Mouse (Mus musculus): ENCODE results near the gene Sync. TPM values are rescaled to one million over a fixed set of nuclear protein-coding genes. Genes with fewer than 3 reads are reported as not detected.

Gene Sync
- total and polyA plus RNA-seq, 2 experiments from 2014 or later, result 1.1 to 2.6 TPM

DNA sequence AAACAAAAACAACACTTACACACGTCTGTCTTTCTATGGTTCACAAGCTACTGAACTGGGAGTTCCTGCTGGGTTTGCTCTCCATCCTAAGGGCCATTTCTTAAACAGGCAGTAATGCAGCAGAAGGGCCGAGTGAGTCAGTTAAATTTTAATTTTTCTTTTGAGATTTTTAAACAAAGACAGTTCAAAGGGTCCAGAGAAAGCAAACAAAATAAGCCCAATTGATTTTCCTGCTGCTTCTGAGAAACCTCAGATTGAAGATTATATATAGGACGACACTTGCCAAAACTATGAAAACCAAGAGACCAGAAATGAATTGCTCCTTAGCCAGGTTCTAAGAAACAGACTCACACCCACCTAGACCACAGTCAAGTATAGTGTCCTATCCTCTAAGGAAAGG lies 26.5 kb downstream of the Sync start:
- H3K27ac ChIP-seq (ENCODE audit: low read depth, low read length), result no peak overlapping the region
- H3K27me3 ChIP-seq (ENCODE audit: insufficient read depth, low read length), result no peaks in the 10 kb centered on the region
- 83% methylated on average over 3 of the region's 3 CpGs for WGBS
- no peak overlapping the region for H3K4me2 ChIP-seq (ENCODE audit: low read depth, low read length, poor library complexity, severe bottlenecking)
- no peaks in the 10 kb centered on the region for H3K4me1 ChIP-seq (ENCODE audit: insufficient read depth, low read length)
- DNase-seq (ENCODE audit: low spot score), result no peak
- no peak for TF ChIP-seq CTCF (IDR thresholded peaks at IDR 0.05)
- no peak overlapping the region for H3K4me3 ChIP-seq (ENCODE audit: low read depth, low read length)
- H3K9ac ChIP-seq (replicated peaks; ENCODE audit: low read length, poor library complexity, severe bottlenecking), result no peak overlapping the region
- no peaks in the 10 kb centered on the region for H3K9me3 ChIP-seq (ENCODE audit: low read length)
- H3K36me3 ChIP-seq (ENCODE audit: insufficient read depth, low read length), result peaks cover 61% of the 10 kb centered on the region
- ATAC-seq (ENCODE audit: low FRiP score), result no peak

DNA sequence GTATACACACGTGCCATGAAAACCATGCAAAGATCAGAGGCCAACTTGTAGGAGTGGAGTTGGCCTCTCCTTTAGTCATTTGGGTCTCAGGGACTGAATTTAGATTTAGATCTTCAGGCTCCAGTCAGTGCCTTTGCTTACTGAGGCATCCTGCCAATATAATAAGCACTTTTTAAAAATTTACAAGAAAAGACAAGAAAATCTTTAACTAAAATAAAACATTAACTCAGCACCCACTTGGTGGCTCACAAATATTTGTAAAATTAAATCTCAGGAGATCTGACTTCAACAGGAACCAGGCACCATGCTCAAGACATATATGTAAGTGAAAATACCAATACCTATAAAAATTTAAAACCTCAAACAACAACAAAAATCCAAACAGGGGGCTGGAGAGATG lies 33.5 kb downstream of the Sync start:
- Histone ChIP-seq H3K27ac (ENCODE audit: low read depth, low read length) (no peak overlapping the region), H3K4me2 (ENCODE audit: low read depth, low read length, poor library complexity, severe bottlenecking) (no peak overlapping the region), H3K36me3 (ENCODE audit: insufficient read depth, low read length) (peaks cover 26% of the 10 kb centered on the region; the same call in 1 of the 2 replicates), H3K9me3 (ENCODE audit: low read length) (no peaks in the 10 kb centered on the region), H3K27me3 (ENCODE audit: insufficient read depth, low read length) (no peaks in the 10 kb centered on the region), H3K4me1 (ENCODE audit: insufficient read depth, low read length) (no peaks in the 10 kb centered on the region), H3K4me3 (ENCODE audit: low read depth, low read length) (no peak overlapping the region), H3K9ac (replicated peaks; ENCODE audit: low read length, poor library complexity, severe bottlenecking) (no peak overlapping the region)
- 92% methylated on average over 1 of the region's 1 CpGs for WGBS
- DNase-seq (ENCODE audit: low spot score) (no peak), ATAC-seq (ENCODE audit: low FRiP score) (no peak)
- no peak for TF ChIP-seq CTCF (IDR thresholded peaks at IDR 0.05)

DNA sequence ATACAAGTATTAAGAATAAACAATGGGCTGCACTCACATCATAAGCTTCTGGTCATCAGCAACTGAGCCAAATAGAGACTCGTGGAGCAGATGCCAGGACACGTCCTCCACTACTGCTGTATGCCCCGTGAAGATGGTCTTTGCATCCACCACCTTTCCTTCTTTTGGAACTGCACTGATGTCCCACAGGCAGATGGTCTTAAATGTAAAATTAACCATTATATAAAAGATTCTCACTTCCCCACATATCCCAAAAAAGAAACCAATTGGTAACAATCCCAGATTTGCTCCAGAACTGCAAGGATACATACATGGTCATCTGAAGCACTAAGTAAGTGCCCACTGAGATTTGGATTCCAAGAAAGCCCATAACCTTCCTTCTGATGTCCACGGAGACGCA lies 34.6 kb downstream of the Sync start:
- H3K4me3 ChIP-seq (ENCODE audit: low read depth, low read length), result no peak overlapping the region
- no peaks in the 10 kb centered on the region for H3K27me3 ChIP-seq (ENCODE audit: insufficient read depth, low read length)
- TF ChIP-seq CTCF (IDR thresholded peaks at IDR 0.05), result no peak
- H3K4me2 ChIP-seq (ENCODE audit: low read depth, low read length, poor library complexity, severe bottlenecking), result no peak overlapping the region
- H3K4me1 ChIP-seq (ENCODE audit: insufficient read depth, low read length), result no peaks in the 10 kb centered on the region
- WGBS, result 94% methylated on average over 5 of the region's 5 CpGs
- H3K27ac ChIP-seq (ENCODE audit: low read depth, low read length), result no peak overlapping the region
- ATAC-seq (ENCODE audit: low FRiP score), result no peak
- no peak for DNase-seq (ENCODE audit: low spot score)
- H3K9ac ChIP-seq (replicated peaks; ENCODE audit: low read length, poor library complexity, severe bottlenecking), result no peak overlapping the region
- H3K9me3 ChIP-seq (ENCODE audit: low read length), result no peaks in the 10 kb centered on the region
- H3K36me3 ChIP-seq (ENCODE audit: insufficient read depth, low read length), result peaks cover 22% of the 10 kb centered on the region; the same call in 1 of the 2 replicates

DNA sequence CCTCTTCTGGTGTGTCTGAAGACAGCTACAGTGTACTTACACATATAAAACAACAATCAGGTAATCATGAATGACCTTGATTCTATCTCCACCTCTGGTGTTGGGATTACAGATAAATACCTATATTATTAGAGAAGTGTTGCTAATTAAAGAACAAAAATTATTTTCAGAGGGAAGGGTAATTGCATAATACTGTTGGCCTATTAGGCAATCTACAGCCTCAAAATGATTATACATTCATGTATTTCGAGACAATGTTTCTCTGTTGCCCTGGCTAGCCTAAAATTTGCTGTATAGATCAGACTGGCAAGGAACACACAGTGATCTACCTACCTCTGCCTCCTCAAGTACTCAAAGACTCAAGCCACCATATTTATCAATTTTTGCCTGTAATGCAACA lies 36.1 kb downstream of the Sync start:
- H3K4me1 ChIP-seq (ENCODE audit: insufficient read depth, low read length), result no peaks in the 10 kb centered on the region
- H3K27me3 ChIP-seq (ENCODE audit: insufficient read depth, low read length), result no peaks in the 10 kb centered on the region
- DNase-seq (ENCODE audit: low spot score) (no peak), ATAC-seq (ENCODE audit: low FRiP score) (no peak)
- no peak for TF ChIP-seq CTCF (IDR thresholded peaks at IDR 0.05)
- WGBS, result 100% methylated on average over 1 of the region's 1 CpGs
- H3K4me2 ChIP-seq (ENCODE audit: low read depth, low read length, poor library complexity, severe bottlenecking), result no peak overlapping the region
- H3K27ac ChIP-seq (ENCODE audit: low read depth, low read length), result no peak overlapping the region
- no peaks in the 10 kb centered on the region for H3K9me3 ChIP-seq (ENCODE audit: low read length)
- H3K4me3 ChIP-seq (ENCODE audit: low read depth, low read length), result no peak overlapping the region
- no peak overlapping the region for H3K9ac ChIP-seq (replicated peaks; ENCODE audit: low read length, poor library complexity, severe bottlenecking)
- peaks cover 15% of the 10 kb centered on the region for H3K36me3 ChIP-seq (ENCODE audit: insufficient read depth, low read length)

DNA sequence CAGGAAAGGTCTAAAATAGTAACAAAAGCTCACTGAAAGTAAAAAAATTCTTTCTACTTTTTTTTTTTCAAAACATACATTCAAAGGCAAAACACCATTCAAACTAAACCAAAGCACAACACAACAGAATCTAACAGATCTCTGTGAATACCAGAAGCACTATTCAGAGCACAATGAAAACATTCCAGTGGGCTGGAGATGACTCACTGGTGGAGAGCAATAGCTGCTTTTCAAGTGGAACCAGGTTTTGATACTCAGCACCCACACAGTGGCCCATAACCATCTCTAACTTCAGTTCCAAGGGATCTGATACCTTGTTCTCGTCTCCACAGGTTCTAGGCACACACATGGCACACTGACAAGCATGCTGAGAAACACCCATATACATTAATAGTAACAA lies 37.3 kb downstream of the Sync start:
- H3K36me3 ChIP-seq (ENCODE audit: insufficient read depth, low read length), result peaks cover 11% of the 10 kb centered on the region
- no peak for ATAC-seq (ENCODE audit: low FRiP score)
- no peaks in the 10 kb centered on the region for H3K27me3 ChIP-seq (ENCODE audit: insufficient read depth, low read length)
- no peak overlapping the region for H3K4me2 ChIP-seq (ENCODE audit: low read depth, low read length, poor library complexity, severe bottlenecking)
- H3K9ac ChIP-seq (replicated peaks; ENCODE audit: low read length, poor library complexity, severe bottlenecking), result no peak overlapping the region
- no peak overlapping the region for H3K27ac ChIP-seq (ENCODE audit: low read depth, low read length)
- WGBS, result 88% methylated on average over 1 of the region's 1 CpGs
- no peaks in the 10 kb centered on the region for H3K9me3 ChIP-seq (ENCODE audit: low read length)
- no peak for TF ChIP-seq CTCF (IDR thresholded peaks at IDR 0.05)
- H3K4me1 ChIP-seq (ENCODE audit: insufficient read depth, low read length), result no peaks in the 10 kb centered on the region
- H3K4me3 ChIP-seq (ENCODE audit: low read depth, low read length), result no peak overlapping the region
- no peak for DNase-seq (ENCODE audit: low spot score)

DNA sequence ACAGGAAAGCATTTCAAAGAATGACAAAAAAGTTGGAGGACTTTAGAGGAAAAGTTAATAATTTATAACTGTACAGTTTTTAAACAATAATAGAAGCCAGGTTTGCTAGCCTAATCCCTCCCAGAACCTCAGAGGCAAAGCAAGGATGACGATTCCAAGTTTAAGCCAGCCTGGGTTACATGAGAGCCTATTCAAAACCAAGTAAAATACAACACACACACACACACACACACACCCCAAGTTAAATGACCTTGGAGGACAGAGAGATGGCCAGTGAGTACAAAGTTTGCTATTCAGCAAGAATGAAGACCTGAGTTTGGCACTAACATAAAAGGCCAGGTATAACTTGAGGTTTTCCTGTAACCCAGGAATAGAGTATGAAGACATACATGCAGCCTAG lies 38.8 kb downstream of the Sync start:
- Histone ChIP-seq H3K9ac (replicated peaks; ENCODE audit: low read length, poor library complexity, severe bottlenecking) (no peak overlapping the region), H3K27me3 (ENCODE audit: insufficient read depth, low read length) (no peaks in the 10 kb centered on the region), H3K9me3 (ENCODE audit: low read length) (no peaks in the 10 kb centered on the region), H3K36me3 (ENCODE audit: insufficient read depth, low read length) (peaks cover 7% of the 10 kb centered on the region), H3K4me3 (ENCODE audit: low read depth, low read length) (no peak overlapping the region), H3K4me1 (ENCODE audit: insufficient read depth, low read length) (no peaks in the 10 kb centered on the region), H3K4me2 (ENCODE audit: low read depth, low read length, poor library complexity, severe bottlenecking) (no peak overlapping the region), H3K27ac (ENCODE audit: low read depth, low read length) (no peak overlapping the region)
- DNase-seq (ENCODE audit: low spot score), result no peak
- WGBS, result 53% methylated on average over 1 of the region's 1 CpGs
- ATAC-seq (ENCODE audit: low FRiP score), result no peak
- no peak for TF ChIP-seq CTCF (IDR thresholded peaks at IDR 0.05)

All from midbrain, postnatal 0 days (tissue).